Mouse (Mus musculus) urinary bladder, postnatal 14 days (tissue): ENCODE data around the gene Cd2ap.
"Not testable (repeated sequence)": the region's sequence is repeated elsewhere in the genome, so short reads cannot be mapped to it uniquely, and the experiment has no call there.

Source experiments
- DNase-seq: peaks from one replicate; pipeline ENCODE4 v3.0.0; 2021; ENCODE audit warnings: low spot score

Cd2ap gene

DNA sequence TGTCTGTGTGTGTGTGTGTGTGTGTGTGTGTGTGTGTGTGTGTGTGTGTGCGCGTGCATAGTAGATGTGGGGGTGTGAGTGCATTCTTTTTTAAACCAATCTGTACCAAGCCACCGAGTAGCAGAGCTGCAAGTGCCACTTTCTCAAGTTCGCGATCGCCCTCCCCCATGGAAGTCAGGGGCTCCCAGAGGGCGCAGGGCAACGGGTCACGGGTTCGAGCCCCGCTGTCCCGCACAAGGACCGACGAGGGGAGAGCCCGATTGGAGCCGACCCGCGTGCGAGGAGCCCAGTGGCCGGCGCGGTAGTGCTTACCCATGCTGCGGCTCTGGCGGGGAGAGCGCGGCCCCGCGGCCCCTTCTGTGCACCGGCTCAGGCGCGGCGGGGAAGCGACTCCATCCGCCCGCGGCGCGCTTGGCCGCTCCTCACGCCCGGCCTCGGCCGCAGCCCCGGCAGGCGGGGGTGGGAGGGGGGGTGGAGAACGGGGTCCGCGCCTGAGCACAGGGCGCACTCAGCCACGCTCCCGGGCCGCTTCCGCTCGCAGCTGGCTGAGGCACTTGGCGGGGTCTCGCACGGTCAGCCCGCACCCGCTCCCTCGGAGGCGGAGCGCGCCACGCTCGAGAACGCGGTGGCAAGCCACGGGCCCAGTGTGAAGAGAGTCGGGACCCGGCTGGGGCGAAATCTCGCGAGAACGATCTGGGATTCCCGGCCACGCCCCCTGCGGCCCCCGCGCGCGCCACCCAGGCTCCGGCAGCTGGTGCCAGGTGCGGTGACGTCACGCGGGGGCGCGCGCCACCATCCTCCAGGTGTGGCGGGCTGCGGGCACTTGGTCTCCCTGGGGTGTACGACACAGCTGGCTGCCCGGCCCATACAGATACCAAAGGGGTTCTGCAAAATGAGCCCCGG lies at the start of gene Cd2ap:
Gene Cd2ap (minus strand): TSS at position 665 of the 903 bp plus-strand sequence.
- DNase-seq: peak; percentile 98

DNA sequence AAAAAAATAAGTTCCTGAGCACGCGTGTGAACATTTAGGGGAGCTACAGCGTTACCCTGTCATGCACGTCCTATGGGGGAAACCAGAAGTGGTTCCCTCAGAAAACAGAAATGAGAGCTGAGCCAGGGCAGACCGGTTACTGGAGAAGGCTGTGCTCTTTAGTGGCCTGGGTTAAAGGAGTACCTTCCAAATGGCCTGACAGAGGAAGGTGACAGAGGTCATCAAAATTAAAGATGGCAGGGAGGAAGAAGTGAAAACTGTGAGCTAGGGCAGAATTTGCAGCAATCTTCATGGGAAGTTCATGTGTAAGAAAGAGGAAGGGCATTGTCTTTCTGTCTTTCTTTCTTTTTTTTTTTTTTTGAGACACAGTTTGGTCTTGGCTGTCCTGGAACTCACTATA lies 48.3 kb upstream of the Cd2ap start:
- DNase-seq: no peak

DNA sequence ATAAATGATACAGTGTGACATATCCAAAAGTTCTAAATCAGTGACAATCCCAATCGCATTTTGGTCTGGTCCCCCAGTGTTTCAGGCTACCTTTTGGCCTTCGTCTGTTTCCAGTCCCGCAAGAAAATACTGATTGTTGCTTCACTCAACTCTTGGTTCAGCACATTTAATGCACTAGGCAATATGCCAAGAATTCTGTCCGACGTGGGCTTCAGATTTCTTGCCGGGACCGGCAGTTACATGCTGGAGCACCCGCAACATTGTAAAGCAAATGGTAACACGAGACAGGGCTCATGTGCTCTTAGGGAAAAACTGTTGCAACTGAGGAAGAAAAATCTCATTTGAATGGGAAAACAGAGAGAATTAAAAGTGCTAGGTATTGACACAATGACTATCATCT lies 42.3 kb upstream of the Cd2ap start:
- no peak for DNase-seq

DNA sequence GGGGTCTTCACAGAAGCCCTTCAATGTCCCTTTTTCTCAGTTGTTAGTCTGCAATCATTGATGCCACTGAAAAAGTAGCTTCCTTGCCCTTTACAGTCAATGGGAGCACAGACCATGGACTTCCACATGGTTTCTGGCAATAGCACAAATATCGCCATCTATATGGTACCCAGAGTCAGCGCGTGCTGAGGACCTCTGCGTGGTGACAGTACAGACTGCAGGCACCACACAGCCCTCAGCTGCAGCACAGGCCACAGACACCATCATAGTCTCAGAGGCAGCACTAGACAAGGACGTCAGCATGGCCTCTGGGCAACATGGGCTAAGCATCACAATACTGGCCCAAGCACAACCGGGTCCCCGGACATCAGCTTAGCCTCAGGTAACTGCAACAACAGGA lies 38.3 kb upstream of the Cd2ap start:
- DNase-seq: no peak

DNA sequence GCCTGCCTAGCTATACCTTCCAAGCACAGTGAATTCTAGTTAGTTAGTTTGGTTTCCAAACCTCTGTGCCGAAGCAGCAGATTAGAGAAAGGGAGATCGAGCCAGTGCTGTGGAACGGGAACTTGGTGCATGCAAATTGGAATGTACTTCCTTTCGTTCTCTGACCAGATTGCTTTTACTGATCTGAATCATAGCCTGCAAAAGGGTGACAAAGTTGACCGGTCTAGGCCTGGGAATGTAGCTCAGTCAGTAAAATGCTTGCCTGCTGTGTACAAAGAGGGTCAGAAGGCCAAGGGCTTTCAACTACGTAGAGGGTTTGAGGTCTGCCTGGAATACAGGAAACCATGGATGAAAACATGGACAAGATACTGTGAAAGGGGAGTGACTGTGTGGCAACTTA lies 35.7 kb upstream of the Cd2ap start:
- DNase-seq: peak; percentile 40

DNA sequence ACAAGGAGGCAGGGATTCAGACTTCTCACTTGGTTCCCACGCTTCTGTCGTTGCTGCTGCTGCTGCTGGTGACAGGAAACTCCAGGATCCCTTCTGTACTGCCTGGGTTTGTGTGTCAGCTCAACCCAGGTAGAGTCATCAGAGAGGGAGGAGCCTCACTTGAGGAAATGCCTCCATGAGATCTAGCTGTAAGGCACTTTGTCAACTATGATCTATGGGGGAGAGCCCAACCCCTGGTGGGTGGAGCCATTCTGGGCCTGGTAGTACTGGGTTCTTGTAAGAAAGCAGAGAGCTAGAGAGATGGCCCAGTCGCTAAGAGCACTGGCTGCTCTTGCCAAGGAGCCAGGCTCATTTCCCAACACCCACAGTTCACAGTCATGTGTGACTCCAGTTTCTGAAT lies 34.0 kb upstream of the Cd2ap start:
- DNase-seq: peak; percentile 61

DNA sequence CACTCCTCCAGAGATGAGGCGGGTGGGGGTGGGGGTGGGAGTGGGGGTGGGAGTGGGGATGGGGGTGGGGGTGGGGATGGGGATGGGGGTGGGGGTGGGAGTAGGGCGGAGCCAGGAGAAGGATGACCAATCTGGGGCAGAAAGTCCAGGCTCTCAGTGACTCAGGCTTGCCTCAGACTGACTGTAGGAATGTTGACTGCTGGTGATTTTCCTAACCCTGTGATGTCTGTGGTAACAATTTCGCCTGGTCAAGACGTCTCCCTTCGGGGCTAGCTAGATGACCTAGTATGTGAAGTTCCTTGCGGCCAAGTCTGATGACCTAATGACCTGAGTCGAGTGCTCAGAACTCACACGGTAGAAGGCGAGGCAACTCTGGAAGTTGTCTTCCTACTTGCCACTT lies 32.9 kb upstream of the Cd2ap start:
- peak; percentile 19 for DNase-seq

DNA sequence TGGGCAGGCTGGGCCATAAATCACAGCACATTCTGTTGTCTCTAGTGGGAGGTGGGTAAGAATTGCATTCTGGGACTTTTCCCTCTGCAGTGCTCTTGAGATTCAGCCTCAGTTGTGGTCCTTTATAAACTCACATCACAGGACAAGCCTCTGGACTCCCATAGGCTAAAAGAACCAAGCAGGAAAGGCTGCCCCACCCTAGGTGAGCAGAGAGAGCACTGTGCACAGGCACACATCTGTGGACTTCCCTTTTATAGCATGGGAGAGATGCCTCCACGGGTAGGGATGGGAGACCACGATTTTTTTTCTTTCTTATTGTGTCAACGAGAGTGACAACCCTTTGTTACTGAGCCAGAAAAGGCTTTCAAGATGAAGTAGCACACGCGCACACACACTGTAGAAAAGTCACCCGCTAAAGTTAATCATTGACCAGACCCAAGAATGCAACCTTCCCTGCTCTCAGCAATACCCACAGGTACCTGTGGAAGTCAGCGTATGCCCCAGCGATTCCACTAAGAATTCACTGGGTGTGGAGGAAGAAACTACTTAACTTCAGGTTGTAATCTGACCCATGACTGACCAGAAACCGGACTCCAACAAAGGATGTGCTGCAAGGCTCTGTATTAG lies 32.4 kb upstream of the Cd2ap start:
- DNase-seq: peak; percentile 52

DNA sequence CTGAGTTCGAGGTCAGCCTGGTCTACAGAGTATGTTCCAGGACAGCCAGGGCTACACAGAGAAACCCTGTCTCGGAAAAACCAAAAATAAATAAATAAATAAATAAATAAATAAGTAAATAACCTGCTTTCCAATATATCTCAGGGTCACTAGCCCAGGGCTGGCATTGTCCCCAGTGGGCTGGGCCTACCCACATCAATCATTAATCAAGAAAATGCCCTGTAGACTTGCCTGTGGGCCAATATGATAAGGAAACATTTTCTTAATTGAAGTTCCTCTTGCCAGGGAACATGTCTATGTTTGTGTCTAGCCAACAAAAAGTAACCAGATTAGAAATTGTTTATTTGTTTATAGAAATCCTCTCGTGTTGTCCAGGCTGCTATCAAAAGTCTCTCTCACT lies 31.7 kb upstream of the Cd2ap start:
- no peak for DNase-seq

DNA sequence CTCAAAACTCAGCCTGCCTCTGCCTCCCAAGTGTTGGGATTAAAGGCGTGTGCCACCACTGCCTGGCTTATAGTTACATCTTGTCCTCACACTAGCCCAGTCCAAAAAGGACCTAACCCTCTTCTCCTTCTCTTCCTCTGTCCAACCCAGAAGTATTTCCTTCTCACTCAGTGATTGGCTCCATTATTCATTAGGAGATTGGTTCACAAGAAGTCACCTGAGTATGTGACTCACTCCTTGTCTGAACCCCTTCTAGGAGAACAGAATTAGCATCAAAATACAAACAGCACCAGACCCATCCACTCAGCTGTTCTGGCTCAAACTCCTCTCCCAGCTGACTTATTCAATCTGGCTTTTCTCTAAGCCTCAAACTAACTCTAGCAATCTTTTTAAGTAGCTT lies 30.0 kb upstream of the Cd2ap start:
- DNase-seq: not testable (repeated sequence)

DNA sequence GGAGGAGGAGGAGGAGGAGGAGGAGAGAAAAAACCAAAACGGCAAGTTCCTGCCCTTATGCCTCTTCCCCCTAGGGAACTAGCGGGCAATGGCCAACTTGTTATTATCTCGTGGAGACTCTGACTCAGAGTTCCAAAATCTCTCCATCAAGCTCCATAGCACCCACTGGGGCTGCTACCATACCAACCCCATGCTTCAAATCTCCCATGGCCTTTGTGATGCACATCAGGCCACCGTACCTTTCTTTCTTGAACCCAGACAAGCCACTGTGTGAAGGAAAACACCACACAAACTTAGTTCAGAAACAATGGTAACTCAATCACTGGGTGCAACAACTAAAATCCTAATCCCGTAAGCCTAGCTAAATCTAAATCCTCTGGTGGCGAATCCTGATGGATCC lies 29.5 kb upstream of the Cd2ap start:
- no peak for DNase-seq

DNA sequence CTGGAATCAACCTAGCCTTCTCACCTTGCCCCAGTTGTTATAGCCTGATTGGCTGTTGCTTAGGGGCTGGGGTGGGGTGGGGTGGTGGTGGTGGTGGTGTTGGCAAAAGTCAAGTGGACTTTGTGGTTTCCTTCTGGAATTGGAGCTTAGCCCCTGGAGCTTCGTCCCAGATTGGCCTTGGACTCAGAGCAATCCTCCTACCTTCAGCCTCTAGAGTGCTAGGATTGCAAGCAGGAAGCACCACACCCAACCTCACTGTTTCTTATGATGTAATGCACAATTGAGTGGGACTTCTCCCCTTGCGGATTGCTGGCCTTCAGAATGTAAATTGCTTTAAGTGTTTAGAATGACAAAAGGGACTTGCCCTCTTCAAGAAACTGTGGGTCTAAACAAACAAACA lies 24.3 kb upstream of the Cd2ap start:
- no peak for DNase-seq

DNA sequence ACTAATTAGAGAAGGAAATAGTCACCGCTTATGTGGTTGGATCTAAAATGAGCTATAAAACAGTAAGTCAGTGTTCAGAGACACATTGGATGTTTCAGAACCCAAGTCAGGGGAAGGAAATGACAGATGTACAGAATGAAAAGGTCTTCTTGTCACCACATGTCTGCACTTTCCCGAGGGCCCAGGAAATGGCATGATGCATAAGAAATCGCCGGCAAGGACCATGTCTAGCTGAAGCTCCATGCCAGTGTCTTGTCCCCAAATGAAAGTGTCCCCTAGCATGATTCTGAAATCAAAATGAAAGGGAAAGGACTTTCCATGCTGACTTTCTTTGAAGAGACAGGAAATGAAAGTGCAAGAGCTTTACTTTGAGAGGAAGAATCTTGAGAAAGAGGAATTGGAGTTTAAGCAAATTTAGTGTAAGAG lies 10.8 kb upstream of the Cd2ap start:
- no peak for DNase-seq

DNA sequence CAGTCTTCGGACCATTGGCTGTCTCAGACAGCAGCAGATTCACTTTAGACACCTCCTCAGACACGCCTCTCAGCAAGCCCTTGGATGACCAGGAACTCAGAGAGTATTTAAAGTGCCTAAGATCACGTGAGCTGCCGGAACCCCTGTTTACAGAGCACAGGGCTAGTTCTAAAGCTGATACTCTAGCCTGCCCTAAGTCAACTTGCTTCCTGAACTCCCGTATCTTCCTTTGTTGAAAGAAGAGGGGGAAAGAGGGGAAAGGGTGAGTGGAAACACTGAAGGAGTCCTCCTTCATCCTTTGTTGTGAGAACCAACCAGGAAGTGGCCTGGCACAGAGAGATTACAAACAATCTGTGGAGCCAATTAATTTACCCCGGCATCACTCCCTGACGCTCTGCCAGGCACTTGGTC lies 8.6 kb upstream of the Cd2ap start:
- DNase-seq: no peak

DNA sequence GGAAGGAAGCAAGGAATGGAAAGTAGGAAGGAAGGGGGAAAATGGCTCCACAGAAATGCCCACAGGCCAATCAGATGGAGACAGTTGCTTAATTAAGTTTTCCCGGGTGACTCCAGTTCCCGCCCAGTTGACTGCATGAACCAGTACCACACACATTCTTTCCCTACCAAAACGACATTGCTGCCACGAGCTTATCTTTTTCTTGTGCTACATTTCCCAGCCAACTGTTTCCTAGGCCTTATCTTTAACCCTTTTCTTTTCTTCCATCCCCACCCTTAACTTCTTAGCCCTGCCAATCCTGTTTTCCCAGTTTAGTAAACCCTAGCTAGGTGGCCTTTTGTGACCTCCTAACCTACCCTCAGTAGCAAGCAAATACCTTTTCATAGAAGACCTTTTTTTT lies 7.9 kb upstream of the Cd2ap start:
- DNase-seq: no peak

DNA sequence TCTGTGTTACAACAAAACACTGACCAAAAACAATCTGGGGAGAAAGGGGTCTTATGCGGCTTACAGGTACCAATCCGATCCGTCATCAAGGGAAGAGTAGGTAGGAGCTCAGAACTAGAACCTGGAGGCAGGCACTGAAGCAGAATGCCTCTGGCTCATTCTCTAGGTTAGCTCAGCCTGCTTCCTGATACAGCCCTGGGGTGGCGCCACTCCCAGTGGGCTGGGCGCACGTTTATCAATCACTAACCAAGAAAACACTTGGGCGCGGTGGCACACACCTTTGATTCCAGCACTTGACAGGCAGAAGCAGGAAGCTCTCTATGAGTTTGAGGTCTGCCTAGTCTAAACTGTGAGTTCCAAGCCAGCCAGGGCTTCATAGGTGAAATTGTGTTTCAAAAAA lies 7.3 kb upstream of the Cd2ap start:
- DNase-seq: no peak

DNA sequence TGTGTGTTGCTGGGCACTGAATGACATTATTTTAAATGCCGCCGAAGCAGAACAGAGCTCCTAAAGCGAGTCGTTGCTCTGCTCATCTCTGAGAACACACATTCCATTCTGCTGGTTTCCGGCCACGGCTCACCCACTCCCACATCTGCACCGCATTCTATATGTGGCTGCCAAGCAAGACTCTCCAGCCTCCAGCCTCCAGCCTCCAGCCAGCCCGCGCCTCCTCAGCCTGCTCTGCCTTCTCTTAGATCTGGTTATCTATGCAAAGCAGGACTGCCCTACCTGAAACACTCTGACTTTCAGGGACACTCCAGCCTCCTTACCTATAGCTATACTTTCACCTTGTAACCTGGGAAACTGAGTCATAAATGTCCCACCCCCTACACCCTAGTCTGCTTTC lies 6.8 kb upstream of the Cd2ap start:
- DNase-seq: peak; percentile 20

DNA sequence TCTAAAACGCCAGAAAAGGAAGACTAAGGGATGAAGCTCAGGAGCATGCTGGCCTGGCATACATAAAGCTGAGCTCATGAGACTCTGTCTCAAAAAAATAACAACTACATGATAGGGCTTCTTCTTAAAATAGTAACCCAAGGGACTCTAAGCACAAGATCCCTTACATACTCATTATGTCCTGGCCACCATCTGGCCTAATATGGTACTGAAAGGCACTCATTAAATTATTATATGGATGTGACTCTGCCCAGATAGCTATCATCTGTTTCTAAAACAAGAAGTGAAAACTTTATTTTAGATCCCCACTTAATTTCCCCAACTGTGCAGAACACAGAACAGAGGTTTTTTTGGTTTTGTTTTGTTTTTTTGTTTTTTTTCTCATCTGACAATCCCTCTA lies 6.4 kb upstream of the Cd2ap start:
- no peak for DNase-seq

DNA sequence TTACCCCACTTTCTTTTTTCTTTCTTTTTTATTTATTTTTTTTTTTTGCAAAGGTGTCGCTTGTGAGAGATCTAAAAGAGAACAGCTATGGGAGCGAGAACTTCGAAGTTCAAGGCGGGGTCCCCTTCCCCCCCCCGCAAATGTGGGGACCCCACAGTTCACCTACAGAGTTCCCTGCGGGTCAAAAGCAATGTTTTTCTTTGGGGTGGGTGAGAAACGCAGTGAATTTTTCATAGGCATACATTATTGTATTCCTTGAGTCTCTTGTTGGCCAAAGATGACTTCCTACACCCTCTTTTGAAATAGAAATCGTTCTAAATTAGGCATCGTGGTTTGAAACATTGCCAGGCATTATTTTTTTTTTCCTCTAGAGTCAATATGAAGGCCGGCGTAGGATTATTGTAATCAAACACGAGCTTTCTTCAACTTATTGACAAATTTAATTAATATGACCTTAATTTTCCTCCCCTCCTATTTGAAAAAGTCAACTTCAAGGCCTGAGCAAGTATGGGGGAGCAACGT lies 500 bp upstream of the Cd2ap start:
- DNase-seq: no peak

DNA sequence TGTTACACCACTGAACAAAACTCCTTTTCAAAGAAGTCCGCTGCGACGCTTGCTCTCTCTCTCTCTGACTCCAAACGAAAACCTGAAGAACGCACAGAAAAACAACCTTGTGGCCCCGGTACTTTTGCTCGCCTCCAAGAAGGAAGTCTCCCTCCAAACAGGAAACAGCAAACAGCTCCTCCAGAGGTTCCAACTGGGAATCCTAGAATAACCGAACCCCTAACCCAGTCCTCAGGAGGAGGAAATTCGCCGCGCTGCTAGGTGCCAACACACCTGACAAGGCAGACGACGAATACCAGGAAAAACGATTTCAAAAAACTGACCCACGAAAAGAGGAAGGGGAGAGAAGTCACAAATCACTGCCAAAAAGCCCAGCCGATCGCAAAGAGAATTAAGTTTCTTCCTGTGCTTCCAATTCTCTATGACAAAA lies 879 bp downstream of the Cd2ap start:
- DNase-seq: peak; percentile 36

DNA sequence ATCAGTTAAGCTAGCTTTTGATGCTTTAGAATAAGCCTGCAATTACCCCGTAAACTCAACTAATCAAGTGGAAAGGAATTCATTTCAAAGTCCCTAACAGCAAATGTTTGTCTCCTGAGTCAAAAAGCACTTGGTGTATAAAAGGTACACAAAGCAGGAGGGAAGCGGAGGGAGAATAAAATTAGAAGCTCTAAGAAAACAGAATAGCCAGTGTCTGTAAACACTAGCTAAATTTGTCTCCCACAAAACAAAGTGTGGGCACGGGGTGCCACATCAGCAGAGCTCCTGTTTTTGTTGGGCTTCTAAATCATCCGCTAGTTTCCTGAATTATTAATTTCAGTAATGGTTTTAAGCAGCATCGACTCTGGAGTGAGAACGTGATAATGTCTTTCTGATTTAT lies 1.4 kb downstream of the Cd2ap start:
- no peak for DNase-seq

DNA sequence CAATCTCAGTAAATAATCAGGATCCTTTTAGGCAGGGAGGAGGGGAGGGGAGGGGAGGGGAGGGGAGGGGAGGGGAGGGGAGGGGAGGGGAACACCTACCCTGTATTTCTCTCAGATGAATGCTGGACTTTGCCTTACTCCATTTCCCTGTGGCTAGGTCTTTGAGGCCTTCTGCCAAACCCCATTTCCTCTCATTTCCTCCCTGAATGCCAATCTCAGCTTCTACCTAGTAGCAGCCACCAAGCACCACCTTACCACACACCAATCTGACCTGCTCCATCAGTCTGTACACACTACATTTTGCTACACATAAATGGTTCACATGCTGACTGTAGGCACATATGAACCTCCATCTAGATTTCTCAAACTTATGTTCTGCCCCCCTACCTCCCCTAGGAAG lies 6.0 kb downstream of the Cd2ap start:
- no peak for DNase-seq

DNA sequence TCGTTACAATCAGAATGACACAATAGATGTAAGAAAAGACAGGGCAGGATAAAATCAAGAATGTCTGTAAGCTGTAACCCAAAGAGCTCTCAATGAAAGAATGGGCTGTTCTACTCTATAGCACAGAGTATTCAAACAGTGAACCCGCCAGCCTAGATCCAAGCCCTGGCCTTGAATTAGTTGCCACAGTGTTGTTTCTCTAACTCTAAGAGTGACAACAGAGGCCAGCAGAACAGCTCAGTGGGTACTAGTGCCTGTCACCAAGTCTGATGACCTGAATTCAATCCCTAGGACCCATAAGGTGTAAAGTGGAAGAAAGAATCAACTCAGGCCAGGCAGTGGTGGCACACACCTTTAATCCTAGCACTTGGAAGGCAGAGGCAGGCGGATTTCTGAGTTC lies 13.3 kb downstream of the Cd2ap start:
- DNase-seq: no peak
